Mouse (Mus musculus): Measurements from ENCODE around the gene Zbtb38. TPM values are rescaled to one million over a fixed set of nuclear protein-coding genes. Genes with fewer than 3 reads are reported as not detected.

Zbtb38 gene
- polyA plus RNA-seq, 1 experiment from 2014 or later = 52.3 TPM

DNA sequence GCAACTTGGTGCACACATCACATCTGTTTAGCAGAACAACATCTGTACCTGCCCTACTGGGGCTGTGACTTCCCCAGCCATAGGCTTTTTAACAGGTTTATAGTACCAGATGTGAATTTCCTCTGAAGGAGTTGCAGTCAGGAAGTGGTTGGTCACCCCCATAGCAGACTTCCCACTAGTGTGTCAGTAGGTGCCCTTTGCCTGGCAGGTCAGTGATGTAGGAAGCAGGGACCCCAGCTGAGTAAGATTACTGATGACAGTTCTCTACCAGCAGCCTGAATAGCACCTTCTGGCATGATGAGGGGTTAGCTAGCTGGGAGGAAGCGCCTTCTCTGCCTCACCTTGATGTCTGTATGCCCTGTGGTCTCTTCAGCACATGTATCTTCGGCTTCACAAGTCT is 118.9 kb downstream of the Zbtb38 start:
- ATAC-seq = no peak
- Histone ChIP-seq H3K27ac (ENCODE audit: low read length) (no peak overlapping the region), H3K9ac (replicated peaks; ENCODE audit: low read depth, low read length) (no peak overlapping the region), H3K36me3 (ENCODE audit: control insufficient read depth, insufficient read depth) (no peaks in the 10 kb centered on the region), H3K9me3 (ENCODE audit: control insufficient read depth, low read length) (no peaks in the 10 kb centered on the region), H3K4me2 (ENCODE audit: low read length) (no peak overlapping the region), H3K4me3 (replicated peaks; ENCODE audit: low read length) (no peak overlapping the region), H3K4me1 (replicated peaks; ENCODE audit: control insufficient read depth, insufficient read depth, low read length) (peaks cover 9% of the 10 kb centered on the region), H3K27me3 (replicated peaks; ENCODE audit: control insufficient read depth, insufficient read depth, low read length) (no peaks in the 10 kb centered on the region)
- 87% methylated on average over 2 of the region's 2 CpGs for WGBS

Other genes with a start within 250 kb of the Zbtb38 start
- 0.24 and 0.36 TPM in 2 replicates for gene Gm28729, start 227.6 kb downstream of the Zbtb38 start, polyA plus RNA-seq (2015; fragmentation: Nextera tagmentation; extraction: Ambion mirVana)
- 19.6 and 22.8 TPM in 2 replicates for gene Rasa2, start 121.2 kb downstream of the Zbtb38 start, polyA plus RNA-seq (2015; fragmentation: Nextera tagmentation; extraction: Ambion mirVana)
- 32.5 and 33.3 TPM in 2 replicates for gene Pxylp1, start 139.8 kb upstream of the Zbtb38 start, polyA plus RNA-seq (2015; fragmentation: Nextera tagmentation; extraction: Ambion mirVana)

Data from forebrain, embryonic 16.5 days (tissue).